Mouse (Mus musculus) Muller cell, postnatal 12 days (primary cell): ENCODE results near the gene Rnf145.
A peak's percentile ranks its signal among the peaks of the same experiment; 100 is the strongest.

Source experiments
- DNase-seq: peaks from one replicate; pipeline ENCODE4 v3.0.0-alpha.2; 2015; ENCODE audit errors: inconsistent ontology term

Gene Rnf145

DNA sequence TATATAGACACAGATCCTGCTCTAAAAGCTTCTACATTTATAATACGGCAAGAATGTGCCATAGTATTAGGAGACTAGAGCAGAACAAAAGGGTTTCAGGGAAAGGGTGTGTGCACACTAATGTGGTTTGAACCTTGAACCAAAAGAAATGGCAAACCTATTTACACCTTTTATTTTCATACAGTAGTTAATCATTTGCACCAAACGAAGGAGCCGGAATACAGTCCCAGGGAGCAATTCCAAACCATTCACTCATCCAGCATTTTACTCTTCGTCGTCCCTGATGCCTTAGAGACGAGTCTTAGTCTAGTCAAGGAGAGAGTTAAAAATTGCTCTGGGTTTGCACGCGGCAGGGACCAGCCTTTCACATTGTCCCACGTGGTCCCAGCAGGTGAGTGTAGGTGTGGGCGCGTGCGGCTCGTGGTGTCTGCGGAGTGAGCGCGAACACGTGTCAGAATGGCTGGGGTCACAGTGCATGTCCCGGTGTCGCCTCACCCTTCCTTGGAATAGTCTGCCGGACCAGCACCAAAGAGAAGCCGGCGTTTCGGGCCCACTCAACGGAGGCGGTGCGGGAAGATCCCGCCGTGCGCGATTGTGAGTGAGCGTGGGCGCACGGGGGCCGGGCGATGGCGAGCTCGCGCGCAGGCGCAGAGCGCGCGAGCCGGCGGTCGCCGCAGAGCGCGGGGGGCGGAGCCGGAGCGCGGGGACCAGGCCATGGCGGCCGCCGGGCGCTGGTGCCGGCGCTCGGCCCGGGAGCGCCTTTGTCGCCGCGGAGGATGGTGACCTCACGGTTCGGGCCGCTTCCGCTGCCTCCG, at the start of gene Rnf145:
TSS of gene Rnf145 (plus strand) at position 684 of the 815 bp plus-strand sequence.
- peak; percentile 75 for DNase-seq

- DNase-seq: no peak
Measured at GRCm38 (mm10) chr11:44469646-44470431, 48.9 kb upstream of the Rnf145 start.

- peak; percentile 95 for DNase-seq
Measured at GRCm38 (mm10) chr11:44470432-44471336, 48.1 kb upstream of the Rnf145 start, which contains the start of gene Ublcp1. Ublcp1 (minus strand) TSS chr11:44470498.

GRCm38 (mm10) chr11:44471337-44471995, 47.3 kb upstream of the Rnf145 start:
- DNase-seq: no peak

DNA sequence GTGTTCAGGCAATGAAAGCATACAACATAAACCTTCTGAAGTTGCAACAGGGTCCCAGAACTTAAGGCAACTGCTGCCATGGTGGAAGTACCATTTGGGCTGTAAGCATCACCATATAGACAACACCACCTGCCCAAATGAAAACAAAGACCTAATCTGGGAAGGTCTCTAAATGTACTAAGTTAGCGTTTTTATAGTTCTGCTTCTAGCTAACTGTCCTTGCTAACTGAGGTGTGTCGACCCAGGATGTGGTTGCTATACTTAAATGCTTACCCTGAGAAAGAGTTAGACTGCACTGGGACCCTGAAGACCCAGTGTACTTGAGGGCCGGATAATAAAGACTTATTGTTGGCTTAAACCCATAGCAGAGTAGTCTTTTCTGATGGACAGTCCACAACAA, 43.3 kb upstream of the Rnf145 start:
- no peak for DNase-seq

DNA sequence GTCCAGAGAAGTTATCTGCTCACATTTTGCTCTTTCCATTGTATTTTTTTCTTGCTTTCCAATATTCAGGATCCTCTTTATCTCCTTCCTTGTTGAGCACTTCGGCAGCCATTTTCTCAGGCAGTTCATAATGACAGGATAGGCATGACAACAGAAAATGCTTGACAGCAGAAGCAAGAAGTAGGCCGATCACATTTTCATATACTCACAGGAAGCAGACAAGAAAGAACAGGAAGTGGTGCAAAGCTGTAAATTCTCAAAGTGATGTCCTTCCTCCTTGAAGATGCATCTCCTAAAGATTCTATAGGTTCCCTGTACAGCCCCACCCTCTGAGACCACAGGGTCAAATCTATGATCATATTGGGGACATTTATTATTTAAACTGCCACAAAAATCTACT, 42.3 kb upstream of the Rnf145 start:
- DNase-seq: no peak

DNA sequence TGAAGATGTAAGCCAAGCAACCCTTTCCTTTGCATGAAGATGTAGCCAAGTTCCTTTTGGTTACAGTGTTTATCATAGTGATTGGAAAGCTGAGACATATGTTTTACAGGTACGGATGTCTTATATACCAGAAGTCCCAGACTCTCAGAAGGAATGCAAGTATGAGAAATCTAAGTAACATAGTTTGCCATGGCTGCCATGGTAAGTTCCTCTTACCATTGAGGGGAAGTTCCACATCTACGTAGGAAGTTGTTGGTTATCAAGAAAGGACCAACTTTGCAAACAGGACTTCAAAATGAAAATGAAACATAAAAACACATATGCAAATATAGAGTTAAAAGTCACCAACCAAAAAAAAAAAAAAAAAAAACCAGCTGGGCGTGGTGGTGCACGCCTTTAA, 40.4 kb upstream of the Rnf145 start:
- no peak for DNase-seq

- no peak for DNase-seq
Measured at GRCm38 (mm10) chr11:44480246-44480645, 38.5 kb upstream of the Rnf145 start.

DNA sequence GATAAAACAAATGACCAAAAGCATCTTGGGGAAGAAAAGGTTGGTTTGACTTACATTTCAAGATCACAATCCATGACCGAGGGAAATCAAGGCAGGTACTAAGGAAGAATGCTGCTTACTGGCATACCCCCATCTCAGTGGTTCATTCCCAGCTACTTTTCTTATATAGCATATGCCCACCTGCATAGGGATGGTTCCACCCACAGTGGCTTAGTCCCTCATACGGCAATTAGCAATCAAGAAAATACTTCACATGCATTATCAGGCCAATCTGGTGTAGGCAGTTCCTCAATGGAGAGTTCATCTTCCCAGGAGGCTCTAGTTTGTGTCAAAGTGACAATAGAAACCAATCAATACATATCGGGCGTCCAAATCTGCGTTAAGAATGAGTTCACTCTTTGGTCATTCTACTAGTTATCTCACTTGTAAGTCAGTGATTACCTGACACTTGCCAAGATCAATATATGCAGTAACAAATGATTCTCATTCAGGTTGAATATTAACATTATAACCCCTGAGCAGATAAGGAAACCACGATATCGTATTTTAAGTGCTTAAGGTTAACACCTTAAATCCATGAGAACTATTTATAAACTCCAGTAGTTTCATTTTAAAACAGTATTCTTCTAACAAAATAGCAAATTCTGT, 33.6 kb upstream of the Rnf145 start:
- DNase-seq: no peak

DNA sequence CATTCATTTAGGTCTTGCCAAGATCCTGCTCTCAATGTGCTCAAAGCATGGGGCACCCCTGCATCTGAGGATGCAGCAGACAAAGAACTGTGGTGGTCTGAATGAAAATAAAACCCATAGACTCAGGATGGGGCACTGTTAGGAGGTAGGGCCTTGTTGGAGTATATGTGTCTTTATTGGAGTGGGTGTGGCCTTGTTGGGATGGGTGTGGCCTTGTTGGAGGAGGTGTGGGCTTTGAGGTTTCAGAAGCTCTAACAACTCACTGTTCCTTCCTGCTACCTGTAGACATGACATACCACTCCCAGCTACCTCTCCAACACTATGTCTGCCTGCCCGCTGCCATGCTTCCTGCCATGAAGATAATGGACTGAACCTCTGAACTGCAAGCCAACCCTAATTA, 29.6 kb upstream of the Rnf145 start:
- DNase-seq: no peak

- DNase-seq: no peak
Measured at GRCm38 (mm10) chr11:44494643-44495323, 24.0 kb upstream of the Rnf145 start.

DNA sequence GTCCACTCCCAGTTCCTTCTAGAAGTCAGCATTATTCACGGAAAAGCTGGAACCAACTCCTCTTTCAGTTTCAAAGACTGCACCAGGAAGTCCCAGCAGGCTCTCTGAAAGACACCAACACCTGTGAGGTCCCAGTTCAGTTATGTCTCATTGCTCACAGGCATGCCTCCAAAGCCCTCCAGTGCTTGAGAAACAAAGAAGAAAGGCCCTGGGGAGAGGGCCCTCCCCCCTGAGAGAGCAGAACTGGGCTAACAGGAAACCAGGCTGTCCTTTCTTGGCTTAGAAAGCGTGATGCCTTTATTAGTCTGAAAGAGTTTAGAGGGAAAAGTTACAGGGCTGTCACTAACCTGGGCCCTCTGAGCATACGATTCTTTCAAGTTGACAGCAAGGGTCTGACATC, 22.5 kb upstream of the Rnf145 start:
- peak; percentile 57 for DNase-seq

DNA sequence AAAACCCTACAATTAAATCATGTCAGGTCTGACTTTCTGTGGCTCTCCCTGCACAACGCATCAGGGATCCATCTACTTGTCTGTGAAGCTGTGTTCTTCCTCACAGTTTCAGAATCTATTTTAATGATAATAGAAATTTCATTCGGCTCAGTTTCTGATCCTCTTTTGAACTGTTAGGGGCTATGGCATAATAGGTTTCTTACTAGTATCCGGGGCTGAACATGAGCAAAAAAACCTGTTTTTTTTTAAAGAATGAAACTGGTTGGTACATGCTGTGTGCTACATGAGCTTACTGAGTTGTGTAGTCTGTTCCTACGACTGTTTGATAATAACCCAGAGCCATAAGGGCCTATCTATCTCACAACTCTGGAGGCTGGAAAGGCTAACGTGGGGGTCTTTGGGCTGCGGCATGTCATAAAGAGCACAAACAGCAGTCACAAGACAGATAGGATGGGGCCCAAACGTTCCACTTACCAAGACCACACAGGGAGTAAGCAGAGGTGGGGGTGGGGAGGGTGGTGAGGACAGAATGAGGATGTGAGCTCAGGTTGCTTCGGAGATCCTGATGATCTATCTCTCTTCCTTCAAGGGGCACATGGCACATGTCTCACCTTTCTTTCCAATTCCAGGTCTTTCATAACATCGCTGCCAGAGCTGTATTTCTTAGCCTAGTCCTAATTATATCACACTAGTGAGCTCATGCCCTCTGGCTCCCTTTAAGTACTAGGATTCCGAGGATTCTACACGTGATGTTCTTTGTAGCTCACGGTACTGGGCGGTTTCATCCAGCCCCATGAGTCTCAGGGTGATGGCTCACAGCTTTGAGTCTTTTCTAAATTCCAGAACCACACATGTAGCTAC, 20.1 kb upstream of the Rnf145 start:
- no peak for DNase-seq

DNA sequence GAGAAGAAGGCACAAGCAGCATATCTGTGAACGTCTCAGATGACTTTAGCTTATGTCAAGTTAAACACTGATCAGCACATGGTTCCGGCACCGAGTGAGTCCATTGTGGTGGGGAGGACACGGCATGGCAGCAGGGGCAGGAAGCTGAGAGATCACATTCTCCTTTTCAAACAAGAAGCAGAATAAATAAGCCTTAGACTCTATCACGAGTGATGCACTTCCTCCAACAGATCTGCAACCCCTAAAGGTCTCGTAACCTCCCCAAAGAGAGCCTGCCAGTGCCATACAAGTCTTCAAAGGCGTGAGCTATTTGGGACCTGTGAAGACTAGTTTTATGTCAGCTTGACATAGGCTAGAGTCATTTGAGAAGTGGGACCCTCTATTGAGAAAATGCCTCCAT, 17.8 kb upstream of the Rnf145 start:
- no peak for DNase-seq

DNA sequence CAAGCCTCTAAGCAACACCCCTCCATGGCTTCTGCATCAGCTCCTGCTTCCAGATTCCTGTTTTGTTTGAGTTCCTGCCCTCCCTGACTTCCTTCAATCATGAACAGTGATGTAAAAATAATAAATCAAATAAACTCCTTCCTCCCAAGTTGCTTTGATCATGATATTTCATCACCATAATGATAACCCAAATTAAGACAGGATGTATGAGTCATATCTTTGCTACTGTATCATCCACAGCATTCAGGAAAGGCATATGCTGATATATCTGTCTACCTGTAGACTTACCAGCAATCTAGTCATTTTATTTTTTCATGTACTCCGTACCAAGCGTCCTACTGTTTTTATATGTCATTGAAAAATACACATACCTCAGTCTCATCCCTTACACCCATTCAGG, 17.3 kb upstream of the Rnf145 start:
- DNase-seq: no peak

DNA sequence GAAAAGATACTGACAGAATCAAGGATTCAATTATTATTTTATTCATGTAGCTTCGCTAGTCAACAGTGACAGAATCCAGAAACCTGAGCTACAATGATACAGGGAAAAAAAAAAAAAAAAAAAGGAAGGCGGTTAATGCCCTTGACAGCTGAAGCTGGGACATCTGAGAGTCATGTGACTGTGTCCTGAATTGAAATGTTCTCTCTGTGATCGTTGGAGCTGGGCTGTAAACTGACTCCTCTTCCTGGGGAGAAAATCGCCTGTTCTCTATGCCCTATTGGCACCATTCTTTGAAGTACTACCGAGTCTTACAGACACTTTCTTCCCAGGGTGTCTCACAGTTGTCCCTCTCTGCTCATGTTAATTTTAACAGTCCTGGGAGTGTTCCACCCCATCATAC, 15.8 kb upstream of the Rnf145 start:
- DNase-seq: no peak

DNA sequence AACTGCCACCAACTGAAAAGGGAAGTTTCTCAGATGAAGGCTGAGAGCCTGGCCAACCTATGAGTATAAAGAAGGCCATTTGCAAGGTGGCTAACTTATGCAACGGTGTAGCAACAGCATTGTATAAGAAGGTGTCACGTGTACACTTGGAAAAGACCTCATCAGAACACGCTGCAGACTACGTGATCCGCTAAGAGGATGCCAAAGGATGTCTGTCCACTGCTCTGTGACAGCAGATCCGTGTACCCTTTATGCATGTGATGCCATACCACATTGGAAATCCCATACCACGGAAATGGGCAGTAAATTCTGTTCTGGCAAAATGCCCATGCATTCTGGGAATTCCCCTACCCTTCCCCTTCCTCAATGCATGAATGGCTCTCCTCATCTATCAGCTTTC, 14.6 kb upstream of the Rnf145 start:
- DNase-seq: no peak

DNA sequence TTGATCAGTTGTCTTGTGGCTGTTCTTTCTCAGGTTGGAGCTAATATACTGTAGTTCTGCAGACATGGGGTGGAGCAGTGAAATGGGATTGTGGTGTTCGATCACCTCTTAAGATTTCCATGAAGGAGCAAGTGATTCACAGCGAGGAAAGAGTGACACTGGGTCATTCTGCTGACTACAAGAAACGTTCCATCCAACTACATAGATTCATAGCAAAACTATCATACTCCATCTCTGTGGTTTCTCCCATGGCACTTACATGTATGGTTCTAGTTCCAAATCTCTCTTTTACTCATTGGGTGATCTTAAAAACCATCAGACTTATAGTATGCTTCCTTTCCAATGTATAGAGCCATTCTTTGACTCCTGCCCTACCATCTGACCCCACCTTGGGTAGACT, 14.0 kb upstream of the Rnf145 start:
- no peak for DNase-seq

DNA sequence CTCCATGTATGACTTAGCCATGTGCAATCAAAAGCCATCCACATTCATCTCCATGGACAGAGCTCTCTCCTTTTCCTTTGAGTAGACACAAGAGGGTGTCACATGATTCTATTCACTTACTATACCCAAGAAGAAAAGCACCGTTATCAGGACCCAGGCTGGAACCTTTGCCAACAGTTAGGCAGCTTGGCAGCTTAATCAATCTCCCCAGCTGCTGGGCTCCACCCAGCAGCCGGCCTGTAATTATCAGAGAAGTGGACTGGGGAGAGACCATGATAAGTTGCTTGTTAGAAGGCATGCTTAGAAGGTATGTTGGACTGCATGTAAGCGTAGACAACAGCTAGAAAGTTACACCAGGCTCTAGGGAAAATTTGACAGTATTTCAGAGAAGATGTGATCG, 9.9 kb upstream of the Rnf145 start:
- DNase-seq: no peak
